Mouse (Mus musculus): ENCODE data around the gene Rps26. TPM values are rescaled to one million over a fixed set of nuclear protein-coding genes. Genes with fewer than 3 reads are reported as not detected.

The Rps26 gene
- polyA plus RNA-seq, 1 experiment from 2014 or later, result 605 TPM

- no peaks in the 10 kb centered on the region for H3K36me3 ChIP-seq (ENCODE audit: control insufficient read depth, insufficient read depth, low read length)
- H3K27me3 ChIP-seq (ENCODE audit: control insufficient read depth, insufficient read depth, low read length), result no peaks in the 10 kb centered on the region
- H3K9me3 ChIP-seq (ENCODE audit: control insufficient read depth, low read length), result no peaks in the 10 kb centered on the region
- peaks cover 0 to 5% of the 10 kb centered on the region in 2 experiments; a peak in 3 of 4 replicates for H3K4me1 ChIP-seq (ENCODE audit: control insufficient read depth in 2 of 2, insufficient read depth in 2 of 2, low read length in 2 of 2)
- no peak overlapping the region for H3K4me3 ChIP-seq (ENCODE audit: control insufficient read depth in 1 of 2, insufficient read depth in 1 of 2, low read depth in 1 of 2, low read length in 2 of 2)
- H3K4me2 ChIP-seq (ENCODE audit: low read length), result no peak overlapping the region
- WGBS, result 67% methylated on average over 4 of the region's 4 CpGs
- no peak for ATAC-seq (ENCODE audit: insufficient number of reproducible peaks, insufficient read depth, low FRiP score, low read depth)
- H3K9ac ChIP-seq (ENCODE audit: low read length), result no peak overlapping the region
- H3K27ac ChIP-seq (replicated peaks in 1 of 2; ENCODE audit: control insufficient read depth in 1 of 2, insufficient read depth in 1 of 2, low read depth in 2 of 2, low read length in 2 of 2), result no peak overlapping the region
Measured at GRCm38 (mm10) chr10:128653866-128654265, 27.3 kb upstream of the Rps26 start.

GRCm38 (mm10) chr10:128646139-128647089 lies 19.9 kb upstream of the Rps26 start:
- no peaks in the 10 kb centered on the region for H3K9me3 ChIP-seq (ENCODE audit: control insufficient read depth, low read length)
- no peaks in the 10 kb centered on the region for H3K36me3 ChIP-seq (ENCODE audit: control insufficient read depth, insufficient read depth, low read length)
- 8% methylated on average over 12 of the region's 13 CpGs for WGBS
- peak overlapping the region; percentile 86 for H3K4me2 ChIP-seq (ENCODE audit: low read length)
- H3K4me1 ChIP-seq (ENCODE audit: control insufficient read depth in 2 of 2, insufficient read depth in 2 of 2, low read length in 2 of 2), result peaks cover 13 to 22% of the 10 kb centered on the region in 2 experiments; a peak in 3 of 4 replicates
- peaks cover 8% of the 10 kb centered on the region for H3K27me3 ChIP-seq (ENCODE audit: control insufficient read depth, insufficient read depth, low read length)
- H3K9ac ChIP-seq (ENCODE audit: low read length), result peak overlapping the region; percentile 50; the same call in 1 of the 2 replicates
- no peak overlapping the region for H3K27ac ChIP-seq (replicated peaks in 1 of 2; ENCODE audit: control insufficient read depth in 1 of 2, insufficient read depth in 1 of 2, low read depth in 2 of 2, low read length in 2 of 2)
- ATAC-seq (ENCODE audit: insufficient number of reproducible peaks, insufficient read depth, low FRiP score, low read depth), result 0 out of 2 replicates have a peak, but pooled peaks have one; percentile 48
- peak overlapping the region; percentile 50 to 56 for H3K4me3 ChIP-seq (ENCODE audit: control insufficient read depth in 1 of 2, insufficient read depth in 1 of 2, low read depth in 1 of 2, low read length in 2 of 2)

GRCm38 (mm10) chr10:128645111-128646011 lies 18.8 kb upstream of the Rps26 start, which contains the start of gene Ikzf4:
Gene Ikzf4 (minus strand): TSS chr10:128645991.
- Histone ChIP-seq H3K9ac (ENCODE audit: low read length) (peak within 1 kb of the TSS; percentile 77), H3K27ac (replicated peaks in 1 of 2; ENCODE audit: control insufficient read depth in 1 of 2, insufficient read depth in 1 of 2, low read depth in 2 of 2, low read length in 2 of 2) (no peak within 1 kb of the TSS), H3K9me3 (ENCODE audit: control insufficient read depth, low read length) (no peaks in the 10 kb centered on the region), H3K36me3 (ENCODE audit: control insufficient read depth, insufficient read depth, low read length) (no peaks in the 10 kb centered on the region), H3K4me1 (ENCODE audit: control insufficient read depth in 2 of 2, insufficient read depth in 2 of 2, low read length in 2 of 2) (peaks cover 13 to 22% of the 10 kb centered on the region in 2 experiments; a peak in 3 of 4 replicates), H3K4me2 (ENCODE audit: low read length) (peak within 1 kb of the TSS; percentile 86), H3K4me3 (ENCODE audit: control insufficient read depth in 1 of 2, insufficient read depth in 1 of 2, low read depth in 1 of 2, low read length in 2 of 2) (peak within 1 kb of the TSS; percentile 50 to 56), H3K27me3 (ENCODE audit: control insufficient read depth, insufficient read depth, low read length) (peaks cover 8% of the 10 kb centered on the region)
- 3% methylated on average over 36 of the region's 36 CpGs for WGBS
- no peak; the same call in 1 of the 2 replicates for ATAC-seq (ENCODE audit: insufficient number of reproducible peaks, insufficient read depth, low FRiP score, low read depth)

GRCm38 (mm10) chr10:128642749-128643148 lies 16.2 kb upstream of the Rps26 start:
- no peak overlapping the region for H3K27ac ChIP-seq (replicated peaks in 1 of 2; ENCODE audit: control insufficient read depth in 1 of 2, insufficient read depth in 1 of 2, low read depth in 2 of 2, low read length in 2 of 2)
- 73% methylated on average over 6 of the region's 6 CpGs for WGBS
- peaks cover 8% of the 10 kb centered on the region for H3K27me3 ChIP-seq (ENCODE audit: control insufficient read depth, insufficient read depth, low read length)
- H3K4me3 ChIP-seq (ENCODE audit: control insufficient read depth in 1 of 2, insufficient read depth in 1 of 2, low read depth in 1 of 2, low read length in 2 of 2), result no peak overlapping the region
- H3K9ac ChIP-seq (ENCODE audit: low read length), result no peak overlapping the region
- no peak overlapping the region for H3K4me2 ChIP-seq (ENCODE audit: low read length)
- H3K36me3 ChIP-seq (ENCODE audit: control insufficient read depth, insufficient read depth, low read length), result no peaks in the 10 kb centered on the region
- ATAC-seq (ENCODE audit: insufficient number of reproducible peaks, insufficient read depth, low FRiP score, low read depth), result no peak
- H3K9me3 ChIP-seq (ENCODE audit: control insufficient read depth, low read length), result no peaks in the 10 kb centered on the region
- H3K4me1 ChIP-seq (ENCODE audit: control insufficient read depth in 2 of 2, insufficient read depth in 2 of 2, low read length in 2 of 2), result peaks cover 13 to 22% of the 10 kb centered on the region in 2 experiments; a peak in 3 of 4 replicates

- WGBS, result 39% methylated on average over 7 of the region's 7 CpGs
- Histone ChIP-seq H3K27ac (replicated peaks in 1 of 2; ENCODE audit: control insufficient read depth in 1 of 2, insufficient read depth in 1 of 2, low read depth in 2 of 2, low read length in 2 of 2) (no peak overlapping the region), H3K27me3 (ENCODE audit: control insufficient read depth, insufficient read depth, low read length) (peaks cover 8% of the 10 kb centered on the region), H3K4me3 (ENCODE audit: control insufficient read depth in 1 of 2, insufficient read depth in 1 of 2, low read depth in 1 of 2, low read length in 2 of 2) (no peak overlapping the region), H3K4me1 (ENCODE audit: control insufficient read depth in 2 of 2, insufficient read depth in 2 of 2, low read length in 2 of 2) (peaks cover 14 to 22% of the 10 kb centered on the region in 2 experiments), H3K36me3 (ENCODE audit: control insufficient read depth, insufficient read depth, low read length) (no peaks in the 10 kb centered on the region), H3K9me3 (ENCODE audit: control insufficient read depth, low read length) (no peaks in the 10 kb centered on the region), H3K4me2 (ENCODE audit: low read length) (no peak overlapping the region), H3K9ac (ENCODE audit: low read length) (no peak overlapping the region)
- no peak for ATAC-seq (ENCODE audit: insufficient number of reproducible peaks, insufficient read depth, low FRiP score, low read depth)
Measured at GRCm38 (mm10) chr10:128641871-128642270, 15.3 kb upstream of the Rps26 start.

- H3K9ac ChIP-seq (ENCODE audit: low read length), result no peak overlapping the region
Measured at GRCm38 (mm10) chr10:128640891-128641290, 14.3 kb upstream of the Rps26 start.

GRCm38 (mm10) chr10:128639999-128640398 lies 13.5 kb upstream of the Rps26 start:
- no peak overlapping the region for H3K4me2 ChIP-seq (ENCODE audit: low read length)
- H3K4me1 ChIP-seq (ENCODE audit: control insufficient read depth in 2 of 2, insufficient read depth in 2 of 2, low read length in 2 of 2), result peaks cover 5 to 12% of the 10 kb centered on the region in 2 experiments; a peak in 3 of 4 replicates
- no peak overlapping the region for H3K27ac ChIP-seq (replicated peaks in 1 of 2; ENCODE audit: control insufficient read depth in 1 of 2, insufficient read depth in 1 of 2, low read depth in 2 of 2, low read length in 2 of 2)

More at GRCm38 (mm10) chr10:128640891-128641290, 14.3 kb upstream of the Rps26 start:
- H3K9me3 ChIP-seq (ENCODE audit: control insufficient read depth, low read length), result no peaks in the 10 kb centered on the region
- no peak overlapping the region for H3K4me3 ChIP-seq (ENCODE audit: control insufficient read depth in 1 of 2, insufficient read depth in 1 of 2, low read depth in 1 of 2, low read length in 2 of 2)
- H3K4me2 ChIP-seq (ENCODE audit: low read length), result no peak overlapping the region
- no peak overlapping the region for H3K27ac ChIP-seq (replicated peaks in 1 of 2; ENCODE audit: control insufficient read depth in 1 of 2, insufficient read depth in 1 of 2, low read depth in 2 of 2, low read length in 2 of 2)
- 91% methylated on average over 15 of the region's 15 CpGs for WGBS
- H3K36me3 ChIP-seq (ENCODE audit: control insufficient read depth, insufficient read depth, low read length), result no peaks in the 10 kb centered on the region
- H3K27me3 ChIP-seq (ENCODE audit: control insufficient read depth, insufficient read depth, low read length), result peaks cover 8% of the 10 kb centered on the region
- no peak for ATAC-seq (ENCODE audit: insufficient number of reproducible peaks, insufficient read depth, low FRiP score, low read depth)
- peaks cover 7 to 15% of the 10 kb centered on the region in 2 experiments; a peak in 3 of 4 replicates for H3K4me1 ChIP-seq (ENCODE audit: control insufficient read depth in 2 of 2, insufficient read depth in 2 of 2, low read length in 2 of 2)

More at GRCm38 (mm10) chr10:128639999-128640398, 13.5 kb upstream of the Rps26 start:
- no peak overlapping the region for H3K9ac ChIP-seq (ENCODE audit: low read length)
- H3K4me3 ChIP-seq (ENCODE audit: control insufficient read depth in 1 of 2, insufficient read depth in 1 of 2, low read depth in 1 of 2, low read length in 2 of 2), result no peak overlapping the region
- no peak for ATAC-seq (ENCODE audit: insufficient number of reproducible peaks, insufficient read depth, low FRiP score, low read depth)
- H3K36me3 ChIP-seq (ENCODE audit: control insufficient read depth, insufficient read depth, low read length), result no peaks in the 10 kb centered on the region
- peaks cover 8% of the 10 kb centered on the region for H3K27me3 ChIP-seq (ENCODE audit: control insufficient read depth, insufficient read depth, low read length)
- WGBS, result 67% methylated on average over 14 of the region's 14 CpGs
- no peaks in the 10 kb centered on the region for H3K9me3 ChIP-seq (ENCODE audit: control insufficient read depth, low read length)
